Mouse (Mus musculus): ENCODE data around the gene N4bp2l1.

N4bp2l1 gene

GRCm38 (mm10) chr5:150566226-150566625 is 30.8 kb downstream of the N4bp2l1 start:
- H3K27me3 ChIP-seq (ENCODE audit: insufficient read depth, low read length) = no peaks in the 10 kb centered on the region
- no peaks in the 10 kb centered on the region for H3K9me3 ChIP-seq (ENCODE audit: low read length)
- no peak overlapping the region for H3K4me3 ChIP-seq (replicated peaks; ENCODE audit: low read length)
- H3K4me1 ChIP-seq (replicated peaks; ENCODE audit: low read depth, low read length) = peaks cover 18% of the 10 kb centered on the region
- TF ChIP-seq NANOG (IDR thresholded peaks at IDR 0.05; ENCODE audit: borderline replicate concordance, low read length) (no peak), POU5F1 (IDR thresholded peaks at IDR 0.05; ENCODE audit: borderline replicate concordance, low read length) (no peak), CTCF (conservative IDR thresholded peaks at IDR 0.05; ENCODE audit: low read length) (no peak)
- H3K36me3 ChIP-seq (ENCODE audit: insufficient read depth, low read length) = peaks cover 96% of the 10 kb centered on the region

DNA sequence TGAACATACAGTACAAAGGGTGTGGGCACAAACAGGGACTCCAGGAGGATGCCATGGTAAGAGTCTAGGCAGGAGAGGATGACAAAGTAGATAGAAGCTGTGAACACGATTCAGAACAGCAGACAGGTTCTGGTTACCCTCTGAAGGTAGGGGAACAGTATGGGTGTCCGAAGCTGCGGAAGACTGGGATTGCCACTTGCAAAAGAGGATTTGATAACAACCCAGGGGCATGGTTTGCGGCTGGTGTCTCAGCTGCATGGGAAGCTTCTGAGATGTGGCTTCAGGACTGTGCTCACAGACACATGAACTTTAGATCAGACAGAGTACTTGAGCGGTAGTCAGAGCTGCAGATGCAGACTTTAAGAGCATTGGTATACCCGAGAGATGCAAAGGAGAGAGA is 32.6 kb downstream of the N4bp2l1 start:
- Histone ChIP-seq H3K4me1 (replicated peaks; ENCODE audit: low read depth, low read length) (peaks cover 18% of the 10 kb centered on the region), H3K36me3 (ENCODE audit: insufficient read depth, low read length) (peaks cover 96% of the 10 kb centered on the region), H3K9me3 (ENCODE audit: low read length) (no peaks in the 10 kb centered on the region), H3K27me3 (ENCODE audit: insufficient read depth, low read length) (no peaks in the 10 kb centered on the region), H3K4me3 (replicated peaks; ENCODE audit: low read length) (no peak overlapping the region)
- TF ChIP-seq POU5F1 (IDR thresholded peaks at IDR 0.05; ENCODE audit: borderline replicate concordance, low read length) = no peak
- TF ChIP-seq CTCF (conservative IDR thresholded peaks at IDR 0.05; ENCODE audit: low read length) = no peak
- no peak for TF ChIP-seq NANOG (IDR thresholded peaks at IDR 0.05; ENCODE audit: borderline replicate concordance, low read length)

GRCm38 (mm10) chr5:150561783-150562182 is 35.2 kb downstream of the N4bp2l1 start:
- no peaks in the 10 kb centered on the region for H3K27me3 ChIP-seq (ENCODE audit: insufficient read depth, low read length)
- no peak for TF ChIP-seq POU5F1 (IDR thresholded peaks at IDR 0.05; ENCODE audit: borderline replicate concordance, low read length)
- peaks cover 97% of the 10 kb centered on the region for H3K36me3 ChIP-seq (ENCODE audit: insufficient read depth, low read length)
- H3K4me1 ChIP-seq (replicated peaks; ENCODE audit: low read depth, low read length) = peaks cover 13% of the 10 kb centered on the region
- no peaks in the 10 kb centered on the region for H3K9me3 ChIP-seq (ENCODE audit: low read length)
- no peak overlapping the region for H3K4me3 ChIP-seq (replicated peaks; ENCODE audit: low read length)

DNA sequence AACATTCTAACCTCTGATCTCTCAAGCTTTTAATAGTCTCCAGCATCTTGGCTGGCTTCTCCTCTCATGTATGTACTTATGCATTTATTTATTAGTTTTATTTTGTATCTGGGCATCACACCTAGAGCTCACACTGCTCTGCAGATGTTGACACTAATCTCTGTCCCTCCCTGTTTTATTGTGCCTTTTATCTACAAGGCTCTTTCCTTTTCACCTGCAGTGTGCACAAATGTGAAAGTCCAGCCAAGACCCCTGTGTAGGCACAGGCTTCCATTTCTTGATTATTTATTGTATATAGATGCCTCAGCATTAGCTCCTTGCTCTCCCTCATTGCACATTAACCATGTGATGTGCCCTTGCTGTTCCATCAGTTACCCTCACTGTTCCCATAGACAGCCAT is 35.6 kb downstream of the N4bp2l1 start:
- no peaks in the 10 kb centered on the region for H3K9me3 ChIP-seq (ENCODE audit: low read length)
- no peaks in the 10 kb centered on the region for H3K27me3 ChIP-seq (ENCODE audit: insufficient read depth, low read length)
- TF ChIP-seq NANOG (IDR thresholded peaks at IDR 0.05; ENCODE audit: borderline replicate concordance, low read length) = no peak
- TF ChIP-seq CTCF (conservative IDR thresholded peaks at IDR 0.05; ENCODE audit: low read length) = no peak
- TF ChIP-seq POU5F1 (IDR thresholded peaks at IDR 0.05; ENCODE audit: borderline replicate concordance, low read length) = no peak
- no peak overlapping the region for H3K4me3 ChIP-seq (replicated peaks; ENCODE audit: low read length)
- peaks cover 13% of the 10 kb centered on the region for H3K4me1 ChIP-seq (replicated peaks; ENCODE audit: low read depth, low read length)
- H3K36me3 ChIP-seq (ENCODE audit: insufficient read depth, low read length) = peaks cover 95% of the 10 kb centered on the region

DNA sequence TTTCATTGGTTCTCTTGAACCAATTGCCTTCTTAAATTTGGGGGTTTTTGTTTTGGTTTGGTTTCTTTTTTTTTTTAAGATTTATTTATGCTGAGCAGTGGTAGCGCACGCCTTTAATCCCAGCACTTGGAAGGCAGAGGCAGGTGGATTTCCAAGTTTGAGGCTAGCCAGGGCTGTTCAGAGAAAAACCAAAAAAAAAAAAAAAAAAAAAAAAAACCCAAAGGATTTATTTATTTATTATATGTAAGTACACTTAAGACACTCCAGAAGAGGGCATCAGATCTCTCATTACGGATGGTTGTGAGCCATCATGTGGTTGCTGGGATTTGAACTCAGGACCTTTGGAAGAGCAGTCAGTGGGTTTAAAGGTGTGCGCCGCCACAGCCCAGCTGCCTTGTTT is 36.1 kb downstream of the N4bp2l1 start:
- Histone ChIP-seq H3K9me3 (ENCODE audit: low read length) (no peaks in the 10 kb centered on the region), H3K27me3 (ENCODE audit: insufficient read depth, low read length) (no peaks in the 10 kb centered on the region), H3K4me3 (replicated peaks; ENCODE audit: low read length) (no peak overlapping the region), H3K36me3 (ENCODE audit: insufficient read depth, low read length) (peaks cover 95% of the 10 kb centered on the region), H3K4me1 (replicated peaks; ENCODE audit: low read depth, low read length) (peaks cover 13% of the 10 kb centered on the region)
- no peak for TF ChIP-seq NANOG (IDR thresholded peaks at IDR 0.05; ENCODE audit: borderline replicate concordance, low read length)
- TF ChIP-seq CTCF (conservative IDR thresholded peaks at IDR 0.05; ENCODE audit: low read length) = no peak
- TF ChIP-seq POU5F1 (IDR thresholded peaks at IDR 0.05; ENCODE audit: borderline replicate concordance, low read length) = no peak

GRCm38 (mm10) chr5:150559519-150560103 is 37.4 kb downstream of the N4bp2l1 start:
- Histone ChIP-seq H3K4me3 (replicated peaks; ENCODE audit: low read length) (no peak overlapping the region), H3K4me1 (replicated peaks; ENCODE audit: low read depth, low read length) (peaks cover 13% of the 10 kb centered on the region), H3K9me3 (ENCODE audit: low read length) (no peaks in the 10 kb centered on the region), H3K27me3 (ENCODE audit: insufficient read depth, low read length) (no peaks in the 10 kb centered on the region), H3K36me3 (ENCODE audit: insufficient read depth, low read length) (peaks cover 96% of the 10 kb centered on the region)
- TF ChIP-seq POU5F1 (IDR thresholded peaks at IDR 0.05; ENCODE audit: borderline replicate concordance, low read length) (no peak), CTCF (conservative IDR thresholded peaks at IDR 0.05; ENCODE audit: low read length) (no peak), NANOG (IDR thresholded peaks at IDR 0.05; ENCODE audit: borderline replicate concordance, low read length) (no peak)

- no peak overlapping the region for H3K4me3 ChIP-seq (replicated peaks; ENCODE audit: low read length)
These were observed 45.4 kb downstream of the N4bp2l1 start for GRCm38 (mm10) chr5:150551637-150552036.

GRCm38 (mm10) chr5:150543184-150543583 is 53.8 kb downstream of the N4bp2l1 start:
- Histone ChIP-seq H3K27me3 (ENCODE audit: insufficient read depth, low read length) (no peaks in the 10 kb centered on the region), H3K4me3 (replicated peaks; ENCODE audit: low read length) (no peak overlapping the region), H3K4me1 (replicated peaks; ENCODE audit: low read depth, low read length) (no peaks in the 10 kb centered on the region), H3K9me3 (ENCODE audit: low read length) (no peaks in the 10 kb centered on the region), H3K36me3 (ENCODE audit: insufficient read depth, low read length) (peaks cover 74% of the 10 kb centered on the region)
- no peak for TF ChIP-seq NANOG (IDR thresholded peaks at IDR 0.05; ENCODE audit: borderline replicate concordance, low read length)

More at GRCm38 (mm10) chr5:150551637-150552036, 45.4 kb downstream of the N4bp2l1 start:
- H3K9me3 ChIP-seq (ENCODE audit: low read length) = no peaks in the 10 kb centered on the region
- peaks cover 93% of the 10 kb centered on the region for H3K36me3 ChIP-seq (ENCODE audit: insufficient read depth, low read length)
- H3K27me3 ChIP-seq (ENCODE audit: insufficient read depth, low read length) = no peaks in the 10 kb centered on the region
- H3K4me1 ChIP-seq (replicated peaks; ENCODE audit: low read depth, low read length) = no peaks in the 10 kb centered on the region
- no peak for TF ChIP-seq CTCF (conservative IDR thresholded peaks at IDR 0.05; ENCODE audit: low read length)
- TF ChIP-seq NANOG (IDR thresholded peaks at IDR 0.05; ENCODE audit: borderline replicate concordance, low read length) = no peak
- no peak for TF ChIP-seq POU5F1 (IDR thresholded peaks at IDR 0.05; ENCODE audit: borderline replicate concordance, low read length)

- Histone ChIP-seq H3K9me3 (ENCODE audit: low read length) (no peaks in the 10 kb centered on the region), H3K4me1 (replicated peaks; ENCODE audit: low read depth, low read length) (no peaks in the 10 kb centered on the region), H3K27me3 (ENCODE audit: insufficient read depth, low read length) (no peaks in the 10 kb centered on the region), H3K36me3 (ENCODE audit: insufficient read depth, low read length) (peaks cover 77% of the 10 kb centered on the region), H3K4me3 (replicated peaks; ENCODE audit: low read length) (no peak overlapping the region)
- TF ChIP-seq POU5F1 (IDR thresholded peaks at IDR 0.05; ENCODE audit: borderline replicate concordance, low read length) = no peak
- no peak for TF ChIP-seq CTCF (conservative IDR thresholded peaks at IDR 0.05; ENCODE audit: low read length)
- no peak for TF ChIP-seq NANOG (IDR thresholded peaks at IDR 0.05; ENCODE audit: borderline replicate concordance, low read length)
These were observed 55.7 kb downstream of the N4bp2l1 start for GRCm38 (mm10) chr5:150541302-150541701.
